Mouse (Mus musculus) brain, embryonic 14.5 days (tissue): ENCODE data around the gene Galnt10.

ENCODE experiments used
- CTCF ChIP-seq: fragments of 200-500 bp; IDR thresholded peaks from 2 replicates; pipeline ENCODE4 v1.5.1; 2012; ENCODE audit warnings: inconsistent platforms, mild to moderate bottlenecking, moderate library complexity, borderline replicate concordance; ENCODE audit not compliant: insufficient read depth, insufficient read length; ENCODE audit errors: extremely low read depth
- POLR2A ChIP-seq: fragments of 200-500 bp; IDR thresholded peaks from 2 replicates; pipeline ENCODE4 v1.6.1; 2012; ENCODE audit warnings: mild to moderate bottlenecking, inconsistent platforms, borderline replicate concordance; ENCODE audit not compliant: poor library complexity, insufficient read depth, insufficient read length, severe bottlenecking; ENCODE audit errors: extremely low read depth

DNA sequence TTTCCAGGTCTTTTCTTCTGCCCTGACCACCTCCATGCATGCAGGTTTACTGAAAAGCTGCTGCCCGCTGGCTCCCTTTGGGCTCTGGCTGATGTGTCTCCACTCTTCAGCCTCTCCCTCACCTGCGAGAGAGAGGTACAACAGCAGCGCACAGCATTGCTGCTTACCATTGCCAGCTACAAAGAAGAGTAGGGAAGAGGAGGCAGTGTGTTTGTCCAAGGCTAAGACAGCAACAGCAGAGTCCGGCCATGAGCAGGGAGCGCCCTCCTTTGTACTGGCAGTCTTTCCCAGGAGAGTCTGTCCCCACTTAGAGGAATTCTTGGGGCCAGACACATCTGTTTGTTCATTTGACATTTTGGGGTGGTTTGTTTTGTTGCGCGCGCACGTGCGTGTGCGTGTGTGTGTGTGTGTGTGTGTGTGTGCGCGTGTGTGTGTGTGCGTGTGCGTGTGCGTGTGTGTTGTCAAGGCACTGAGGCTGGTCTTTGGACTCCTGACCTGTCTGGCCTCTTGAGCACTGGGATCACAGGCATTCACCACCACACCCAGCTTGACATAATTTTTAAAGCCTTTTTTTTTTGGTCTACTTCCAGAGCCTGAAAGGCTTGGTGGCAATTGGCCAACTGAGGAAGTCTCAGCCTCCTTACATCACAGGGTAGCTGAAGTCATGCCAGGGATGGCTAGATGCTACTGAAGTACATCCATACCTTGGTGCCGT is 163.9 kb downstream of the Galnt10 start:
- TF ChIP-seq POLR2A, result no peak
- no peak for TF ChIP-seq CTCF
